Mouse (Mus musculus): ENCODE data around the gene Fam53a. TPM values are rescaled to one million over a fixed set of nuclear protein-coding genes. Genes with fewer than 3 reads are reported as not detected.

Gene Fam53a
- total RNA-seq (2012; rRNA removed) (39.3 and 43.6 TPM in 2 replicates), polyA plus RNA-seq (2012; ENCODE audit: insufficient read depth in 1 of 2, insufficient read length in 2 of 2, low read depth in 1 of 2, low replicate concordance in 2 of 2, missing spikeins in 1 of 2) (10 to 100 TPM in 1 of 2 experiments, not detected in 1; 62.8 TPM)

- H3K9me3 ChIP-seq (replicated peaks; ENCODE audit: insufficient read depth, low read length) = no peaks in the 10 kb centered on the region
- peak within 1 kb of the TSS; percentile 87 to 96 for H3K4me3 ChIP-seq (ENCODE audit: control insufficient read depth in 1 of 2, insufficient read depth in 1 of 2, low read depth in 2 of 2, low read length in 2 of 2)
- H3K4me1 ChIP-seq (ENCODE audit: control insufficient read depth in 1 of 2, insufficient read depth in 2 of 2, low read length in 2 of 2) = peaks cover 10 to 17% of the 10 kb centered on the region in 2 experiments
- no peaks in the 10 kb centered on the region for H3K27me3 ChIP-seq (ENCODE audit: control insufficient read depth in 1 of 2, insufficient read depth in 2 of 2, low read length in 2 of 2)
- H3K9ac ChIP-seq (ENCODE audit: control insufficient read depth, low read depth, low read length, poor library complexity, severe bottlenecking) = peak within 1 kb of the TSS; percentile 93
- peaks cover 0 to 17% of the 10 kb centered on the region in 2 experiments; a peak in 2 of 4 replicates for H3K36me3 ChIP-seq (ENCODE audit: control insufficient read depth in 1 of 2, insufficient read depth in 2 of 2, low read length in 2 of 2)
- H3K79me2 ChIP-seq (ENCODE audit: control insufficient read depth, insufficient read depth, low read length, poor library complexity) = peaks cover 25% of the 10 kb centered on the region
- peak; percentile 99 for DNase-seq (ENCODE audit: low read depth, low spot score)
- peak within 1 kb of the TSS; percentile 93 for H3K27ac ChIP-seq (ENCODE audit: control insufficient read depth, low read depth, low read length)
- TF ChIP-seq ELF1 (IDR thresholded peaks at IDR 0.05; ENCODE audit: low read depth, low read length) = peak; percentile 79
- 0 out of 2 replicates have a peak, but pooled peaks have one; percentile 14 for TF ChIP-seq GABPA (IDR thresholded peaks at IDR 0.05; ENCODE audit: low read depth, low read length)
- no peak for TF ChIP-seq GATA1 (IDR thresholded peaks at IDR 0.05; ENCODE audit: low read depth, low read length)
- TF ChIP-seq BHLHE40 (IDR thresholded peaks at IDR 0.05; ENCODE audit: borderline replicate concordance, low read depth, low read length) = no peak
- TF ChIP-seq NELFE (IDR thresholded peaks at IDR 0.05; ENCODE audit: low read depth, low read length) = peak; percentile 100
- TF ChIP-seq ZNF384 (IDR thresholded peaks at IDR 0.05; ENCODE audit: low read depth, low read length) = no peak
- no peak for TF ChIP-seq CHD2 (IDR thresholded peaks at IDR 0.05; ENCODE audit: low read length)
- TF ChIP-seq CHD1 (IDR thresholded peaks at IDR 0.05; ENCODE audit: low read depth, low read length) = peak; percentile 45; the same call in 1 of the 2 replicates
- TF ChIP-seq USF1 (IDR thresholded peaks at IDR 0.05; ENCODE audit: low read depth, low read length) = peak; percentile 90
- peak; percentile 77 for TF ChIP-seq HCFC1 (IDR thresholded peaks at IDR 0.05; ENCODE audit: low read depth, low read length)
- TF ChIP-seq EP300 (IDR thresholded peaks at IDR 0.05; ENCODE audit: low read depth in 1 of 2, low read length in 2 of 2) = 0 out of 4 replicates have a peak, but pooled peaks of 1 of the 2 experiments have one; percentile 13
- peak; percentile 58; the same call in 1 of the 2 replicates for TF ChIP-seq TBP (IDR thresholded peaks at IDR 0.05; ENCODE audit: low read depth, low read length)
- TF ChIP-seq MXI1 (IDR thresholded peaks at IDR 0.05; ENCODE audit: low read depth, low read length) = peak; percentile 89
- TF ChIP-seq TCF12 (IDR thresholded peaks at IDR 0.05; ENCODE audit: low read depth, low read length) = peak; percentile 67
- peak; percentile 48; the same call in 1 of the 2 replicates for TF ChIP-seq MYC (IDR thresholded peaks at IDR 0.05; ENCODE audit: low read depth, low read length)
- TF ChIP-seq SMC3 (IDR thresholded peaks at IDR 0.05; ENCODE audit: low read depth, low read length) = no peak
- 0 out of 2 replicates have a peak, but pooled peaks have one; percentile 53 for TF ChIP-seq POLR2AphosphoS5 (IDR thresholded peaks at IDR 0.05; ENCODE audit: borderline replicate concordance, low read depth, low read length)
- TF ChIP-seq E2F4 (IDR thresholded peaks at IDR 0.05; ENCODE audit: borderline replicate concordance, low read depth, low read length) = peak; percentile 56; the same call in 1 of the 2 replicates
- TF ChIP-seq TAL1 (IDR thresholded peaks at IDR 0.05; ENCODE audit: low read length) = no peak
- TF ChIP-seq POLR2A (IDR thresholded peaks at IDR 0.05; ENCODE audit: control insufficient read depth in 1 of 2, insufficient read depth in 1 of 2, low read depth in 1 of 2, low read length in 2 of 2, poor library complexity in 1 of 2) = peak; percentile 98 to 100
- TF ChIP-seq ZMIZ1 (IDR thresholded peaks at IDR 0.05; ENCODE audit: low read depth, low read length) = peak; percentile 98
- TF ChIP-seq POLR2AphosphoS2 (IDR thresholded peaks at IDR 0.05; ENCODE audit: low read length) = peak; percentile 98
- TF ChIP-seq JUND (IDR thresholded peaks at IDR 0.05; ENCODE audit: low read depth, low read length) = no peak
- TF ChIP-seq CTCF (IDR thresholded peaks at IDR 0.05 in 2 of 3, conservative IDR thresholded peaks at IDR 0.05 in 1 of 3; ENCODE audit: control insufficient read depth in 1 of 3, insufficient read depth in 1 of 3, low read depth in 2 of 3, low read length in 3 of 3, poor library complexity in 1 of 3, severe bottlenecking in 1 of 3) = no peak
- no peak; the same call in 1 of the 2 replicates for TF ChIP-seq MEF2A (IDR thresholded peaks at IDR 0.05; ENCODE audit: extremely low read depth, insufficient replicate concordance, low read depth, low read length, poor library complexity, severe bottlenecking)
- 0 out of 2 replicates have a peak, but pooled peaks have one; percentile 7 for TF ChIP-seq ZKSCAN1 (IDR thresholded peaks at IDR 0.05; ENCODE audit: low read depth, low read length)
- peak; percentile 84 for TF ChIP-seq SIN3A (IDR thresholded peaks at IDR 0.05; ENCODE audit: low read length)
- 0 out of 2 replicates have a peak, but pooled peaks have one; percentile 28 for TF ChIP-seq RCOR1 (IDR thresholded peaks at IDR 0.05; ENCODE audit: low read depth, low read length)
- peak; percentile 89; the same call in 1 of the 2 replicates for TF ChIP-seq UBTF (IDR thresholded peaks at IDR 0.05; ENCODE audit: borderline replicate concordance, insufficient read depth, low read depth, low read length)
- TF ChIP-seq MAFK (IDR thresholded peaks at IDR 0.05; ENCODE audit: borderline replicate concordance, low read depth, low read length) = no peak
- TF ChIP-seq MAX (IDR thresholded peaks at IDR 0.05; ENCODE audit: low read length) = peak; percentile 83
- TF ChIP-seq KAT2A (conservative IDR thresholded peaks at IDR 0.05; ENCODE audit: low read depth, low read length) = peak; percentile 61; the same call in 1 of the 2 replicates
- peak; percentile 48; the same call in 1 of the 2 replicates for TF ChIP-seq MAZ (IDR thresholded peaks at IDR 0.05; ENCODE audit: low read depth, low read length)
- TF ChIP-seq MYB (IDR thresholded peaks at IDR 0.05; ENCODE audit: low read depth, low read length) = no peak
Measured at GRCm38 (mm10) chr5:33629301-33629987, at the start of gene Fam53a, which contains the start of gene Gm9903. Gene Fam53a (minus strand): TSS chr5:33629635. Gene Gm9903 (plus strand): TSS chr5:33629925.

All from MEL (cell line).